Mouse (Mus musculus): Measurements from ENCODE around the gene Zfp580. TPM values are rescaled to one million over a fixed set of nuclear protein-coding genes. Genes with fewer than 3 reads are reported as not detected.
"Not testable (repeated sequence)": the region's sequence is repeated elsewhere in the genome, so short reads cannot be mapped to it uniquely, and the experiment has no call there.

The Zfp580 gene
- 14.7 and 17.8 TPM in 2 replicates for polyA plus RNA-seq (2014; fragmentation: Nextera tagmentation; extraction: Ambion mirVana)

DNA sequence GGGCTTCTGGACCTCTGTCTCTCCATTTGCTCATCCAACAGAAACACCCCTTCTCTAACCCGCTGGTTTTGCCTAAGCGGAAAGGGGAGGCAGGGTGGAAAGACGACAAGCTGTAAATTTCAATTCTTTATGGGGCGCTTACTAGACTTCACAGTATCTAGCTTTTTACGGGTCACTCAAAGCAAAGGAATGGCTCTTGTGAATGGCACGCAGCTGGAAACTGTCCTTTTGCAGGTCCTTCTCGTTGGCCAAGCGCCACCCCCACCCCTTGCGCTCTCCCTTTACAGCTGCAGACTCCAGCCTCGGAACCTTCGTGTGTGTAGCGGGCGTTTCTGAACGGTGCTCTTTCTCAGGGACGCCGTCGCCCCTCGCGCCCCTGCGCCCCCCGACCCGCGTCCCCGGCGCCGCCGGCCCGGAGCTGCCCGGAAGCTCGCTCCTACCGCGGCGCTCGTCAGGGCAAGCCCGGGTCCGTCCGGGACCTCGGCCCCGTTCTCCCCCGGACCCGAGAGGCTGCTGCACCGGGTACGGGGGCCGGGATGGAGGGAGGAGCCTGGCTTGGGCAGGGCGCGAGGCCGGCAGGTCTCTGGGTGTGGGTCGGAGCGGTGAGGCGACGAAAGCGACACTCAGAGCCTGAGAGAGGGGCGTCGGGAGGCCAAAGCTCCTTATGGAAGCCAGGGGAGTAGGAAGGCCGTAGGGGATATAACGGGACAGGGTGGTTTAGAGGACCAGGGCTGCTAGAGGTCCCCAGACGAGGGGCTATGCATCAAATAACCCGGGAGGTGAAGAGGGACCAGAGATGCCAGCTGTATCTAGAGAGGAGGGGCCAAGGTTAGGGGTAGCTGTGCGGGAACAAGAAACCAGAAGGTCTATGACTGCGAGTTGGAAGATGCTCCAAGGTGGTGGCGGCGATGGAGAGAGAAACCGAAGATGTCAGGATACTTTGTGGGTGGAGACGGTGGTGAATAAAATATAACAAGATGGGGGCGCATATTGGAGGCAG lies at the start of gene Zfp580:
Gene Zfp580, plus strand, starts transcription at position 346 of the 1,000 bp plus-strand sequence.
- Histone ChIP-seq H3K27me3 (ENCODE audit: control insufficient read depth, insufficient read depth, low read length) (peaks cover 46% of the 10 kb centered on the region), H3K9me3 (replicated peaks; ENCODE audit: control insufficient read depth, low read length) (no peaks in the 10 kb centered on the region), H3K4me2 (peak within 1 kb of the TSS; percentile 79), H3K9ac (ENCODE audit: low read depth, low read length) (peak within 1 kb of the TSS; percentile 86), H3K4me1 (ENCODE audit: control insufficient read depth, insufficient read depth, low read length) (peaks cover 16% of the 10 kb centered on the region), H3K36me3 (ENCODE audit: control insufficient read depth, insufficient read depth, low read length) (no peaks in the 10 kb centered on the region), H3K4me3 (ENCODE audit: low read depth, low read length) (peak within 1 kb of the TSS; percentile 80), H3K27ac (ENCODE audit: low read depth, low read length) (no peak within 1 kb of the TSS; the same call in 1 of the 2 replicates)
- peak; percentile 66 for ATAC-seq (replicated peaks; ENCODE audit: insufficient number of reproducible peaks, low FRiP score, low TSS enrichment)
- WGBS (ENCODE audit: insufficient replicate concordance), result under 1% methylated on average over 65 of the region's 65 CpGs

DNA sequence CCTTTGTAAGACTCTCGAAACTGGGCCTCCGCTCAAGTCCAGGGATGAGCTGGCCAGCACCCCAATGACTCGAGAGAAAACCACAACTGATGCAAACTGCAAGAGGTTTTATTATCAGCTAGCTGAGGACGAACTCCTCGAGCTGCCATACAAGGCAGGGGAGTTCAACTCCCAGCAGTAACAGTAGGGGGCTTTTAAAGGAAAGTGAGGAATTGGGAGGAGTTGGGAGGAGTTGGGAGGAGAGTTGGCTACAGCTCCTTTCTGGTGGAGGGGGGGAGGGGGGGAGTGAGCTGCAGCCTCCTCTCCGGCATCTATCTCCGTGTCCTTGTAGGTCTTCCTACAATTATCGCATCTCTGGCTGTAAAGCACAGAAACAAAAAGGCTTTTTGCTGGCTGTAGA lies 48.5 kb upstream of the Zfp580 start:
- not testable (repeated sequence) for H3K9ac ChIP-seq (ENCODE audit: low read depth, low read length); H3K27ac ChIP-seq (ENCODE audit: low read depth, low read length); H3K4me3 ChIP-seq (ENCODE audit: low read depth, low read length); H3K9me3 ChIP-seq (replicated peaks; ENCODE audit: control insufficient read depth, low read length); H3K27me3 ChIP-seq (ENCODE audit: control insufficient read depth, insufficient read depth, low read length); H3K4me2 ChIP-seq; ATAC-seq (replicated peaks; ENCODE audit: insufficient number of reproducible peaks, low FRiP score, low TSS enrichment); H3K4me1 ChIP-seq (ENCODE audit: control insufficient read depth, insufficient read depth, low read length)
- peaks cover 15% of the 10 kb centered on the region for H3K36me3 ChIP-seq (ENCODE audit: control insufficient read depth, insufficient read depth, low read length)
- WGBS (ENCODE audit: insufficient replicate concordance), result 69% methylated on average over 8 of the region's 8 CpGs

DNA sequence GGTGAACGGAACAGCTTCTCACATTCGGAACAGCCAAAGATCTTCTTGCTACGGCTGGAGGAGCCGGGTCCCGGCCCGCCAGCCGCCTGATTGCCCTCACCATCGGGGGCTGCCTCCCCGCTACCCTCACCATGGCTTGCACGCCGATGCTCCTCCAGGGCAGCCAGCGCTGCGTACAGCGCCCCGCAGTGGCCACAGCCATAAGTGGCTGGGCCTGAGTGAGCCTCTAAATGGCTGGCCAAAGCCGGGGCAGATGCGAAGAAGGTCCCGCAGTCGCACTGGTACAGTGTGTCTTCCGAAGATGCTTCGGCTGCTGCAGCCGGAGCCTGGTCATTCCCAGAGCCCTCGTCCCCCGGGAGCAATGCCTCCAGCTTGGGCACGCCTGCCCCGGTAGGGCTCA lies 43.1 kb upstream of the Zfp580 start:
- ATAC-seq (replicated peaks; ENCODE audit: insufficient number of reproducible peaks, low FRiP score, low TSS enrichment), result no peak
- 94% methylated on average over 26 of the region's 26 CpGs for WGBS (ENCODE audit: insufficient replicate concordance)
- no peak overlapping the region for H3K4me3 ChIP-seq (ENCODE audit: low read depth, low read length)
- no peaks in the 10 kb centered on the region for H3K9me3 ChIP-seq (replicated peaks; ENCODE audit: control insufficient read depth, low read length)
- H3K4me1 ChIP-seq (ENCODE audit: control insufficient read depth, insufficient read depth, low read length), result no peaks in the 10 kb centered on the region
- no peak overlapping the region for H3K9ac ChIP-seq (ENCODE audit: low read depth, low read length)
- no peaks in the 10 kb centered on the region for H3K27me3 ChIP-seq (ENCODE audit: control insufficient read depth, insufficient read depth, low read length)
- no peak overlapping the region for H3K27ac ChIP-seq (ENCODE audit: low read depth, low read length)
- H3K4me2 ChIP-seq, result no peak overlapping the region
- H3K36me3 ChIP-seq (ENCODE audit: control insufficient read depth, insufficient read depth, low read length), result peaks cover 57% of the 10 kb centered on the region

DNA sequence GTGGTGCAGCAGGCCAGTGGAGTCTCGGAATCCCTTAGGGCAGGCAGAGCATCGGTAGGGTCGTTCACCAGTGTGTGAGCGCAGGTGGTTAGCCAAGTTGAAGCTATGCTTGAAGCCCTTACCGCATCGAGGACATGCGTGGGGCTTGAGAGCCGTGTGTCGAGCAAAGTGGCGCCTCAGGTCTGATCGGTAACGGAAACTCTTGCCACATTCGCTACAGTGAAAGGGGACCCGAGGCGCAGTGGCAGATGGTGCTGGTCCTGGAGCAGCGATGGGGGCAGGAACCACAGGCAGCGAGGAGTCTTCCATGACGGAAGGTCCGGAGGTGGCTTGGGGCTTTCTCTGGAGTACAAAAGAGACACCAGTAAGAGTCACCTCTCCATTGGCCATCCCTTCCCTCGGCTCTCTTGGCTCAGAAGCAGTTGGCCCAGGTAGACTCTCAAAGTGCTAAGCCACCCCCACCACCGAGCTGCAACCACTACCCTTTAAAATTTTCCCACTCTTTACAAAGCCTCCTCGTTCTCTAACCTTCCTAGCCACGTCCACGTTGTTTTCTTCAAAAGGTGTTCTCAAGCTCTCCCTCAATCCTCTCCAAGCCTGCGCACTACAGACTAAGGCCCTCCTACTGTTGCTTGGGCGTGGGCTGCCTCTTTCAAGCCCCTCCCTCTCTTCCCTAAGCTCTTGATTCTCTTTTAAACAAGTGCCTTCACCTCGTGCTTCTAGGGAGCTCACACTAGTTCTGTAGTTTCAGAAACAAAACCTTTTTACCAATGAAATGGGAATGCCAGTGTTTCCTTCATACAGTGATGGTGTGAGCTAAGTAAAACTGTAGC lies 38.4 kb upstream of the Zfp580 start:
- Histone ChIP-seq H3K27me3 (ENCODE audit: control insufficient read depth, insufficient read depth, low read length) (no peaks in the 10 kb centered on the region), H3K4me2 (no peak overlapping the region), H3K36me3 (ENCODE audit: control insufficient read depth, insufficient read depth, low read length) (peaks cover 42% of the 10 kb centered on the region), H3K9ac (ENCODE audit: low read depth, low read length) (no peak overlapping the region), H3K4me1 (ENCODE audit: control insufficient read depth, insufficient read depth, low read length) (0 out of 2 replicates have a peak, but pooled peaks cover 2% of the 10 kb centered on the region), H3K4me3 (ENCODE audit: low read depth, low read length) (no peak overlapping the region), H3K9me3 (replicated peaks; ENCODE audit: control insufficient read depth, low read length) (no peaks in the 10 kb centered on the region), H3K27ac (ENCODE audit: low read depth, low read length) (no peak overlapping the region)
- WGBS (ENCODE audit: insufficient replicate concordance), result 90% methylated on average over 27 of the region's 27 CpGs
- no peak for ATAC-seq (replicated peaks; ENCODE audit: insufficient number of reproducible peaks, low FRiP score, low TSS enrichment)

DNA sequence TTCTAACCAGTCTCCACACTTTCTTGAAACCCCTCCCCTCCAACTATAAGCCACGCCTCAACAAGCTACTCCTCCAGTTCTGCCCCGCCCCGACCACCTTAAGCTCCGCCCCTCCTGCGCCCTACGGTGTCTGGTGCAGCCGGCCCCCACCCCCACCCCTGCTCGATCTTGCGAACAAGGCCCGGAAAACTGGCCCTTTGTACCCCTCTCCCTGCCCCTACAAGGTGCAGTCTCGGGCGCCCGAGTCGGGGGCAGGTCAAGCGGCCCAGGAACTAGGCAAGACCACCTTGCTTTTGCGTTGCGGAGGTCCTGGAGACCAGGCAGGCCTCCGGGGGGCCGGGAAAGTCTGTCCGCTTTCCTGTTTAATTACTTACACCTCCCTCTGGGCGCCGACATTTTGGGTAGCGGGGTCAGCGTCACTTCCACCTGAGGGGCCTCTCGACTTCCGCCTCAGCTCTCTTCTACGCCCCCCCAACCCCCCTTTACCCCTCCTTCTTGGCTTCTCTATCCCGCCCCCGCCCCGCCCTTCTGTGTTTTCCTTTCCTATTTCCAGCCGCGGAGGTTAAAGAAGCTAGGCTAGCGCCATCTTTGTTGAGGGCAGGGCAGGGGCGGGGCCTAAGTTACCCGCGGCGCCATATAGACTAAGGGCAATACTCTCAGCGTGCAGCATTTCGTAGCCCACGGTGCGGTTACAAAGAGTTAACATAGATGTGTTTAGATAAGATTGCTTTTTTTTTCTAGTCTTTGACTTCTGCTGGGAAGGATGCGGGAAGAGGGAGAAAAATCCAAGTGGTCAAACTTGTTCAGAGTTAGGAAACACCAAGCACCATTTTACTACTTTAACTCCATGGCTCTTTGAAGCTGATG lies 36.9 kb upstream of the Zfp580 start, which contains the start of the genes Zfp524 and Fiz1:
Gene Zfp524, plus strand, starts transcription at position 165 of the 867 bp plus-strand sequence.
Gene Fiz1, minus strand, starts transcription at position 447 of the 867 bp plus-strand sequence.
- peak within 1 kb of the TSS; percentile 78 for H3K4me2 ChIP-seq
- peak; percentile 81 for ATAC-seq (replicated peaks; ENCODE audit: insufficient number of reproducible peaks, low FRiP score, low TSS enrichment)
- peak within 1 kb of the TSS; percentile 83 for H3K4me3 ChIP-seq (ENCODE audit: low read depth, low read length)
- peak within 1 kb of the TSS; percentile 96 for H3K9ac ChIP-seq (ENCODE audit: low read depth, low read length)
- H3K36me3 ChIP-seq (ENCODE audit: control insufficient read depth, insufficient read depth, low read length), result peaks cover 26% of the 10 kb centered on the region
- H3K27me3 ChIP-seq (ENCODE audit: control insufficient read depth, insufficient read depth, low read length), result no peaks in the 10 kb centered on the region
- 0 out of 2 replicates have a peak, but pooled peaks cover 2% of the 10 kb centered on the region for H3K4me1 ChIP-seq (ENCODE audit: control insufficient read depth, insufficient read depth, low read length)
- WGBS (ENCODE audit: insufficient replicate concordance), result 0% methylated on average over 42 of the region's 42 CpGs
- peak within 1 kb of the TSS; percentile 99 for H3K27ac ChIP-seq (ENCODE audit: low read depth, low read length)
- H3K9me3 ChIP-seq (replicated peaks; ENCODE audit: control insufficient read depth, low read length), result no peaks in the 10 kb centered on the region

DNA sequence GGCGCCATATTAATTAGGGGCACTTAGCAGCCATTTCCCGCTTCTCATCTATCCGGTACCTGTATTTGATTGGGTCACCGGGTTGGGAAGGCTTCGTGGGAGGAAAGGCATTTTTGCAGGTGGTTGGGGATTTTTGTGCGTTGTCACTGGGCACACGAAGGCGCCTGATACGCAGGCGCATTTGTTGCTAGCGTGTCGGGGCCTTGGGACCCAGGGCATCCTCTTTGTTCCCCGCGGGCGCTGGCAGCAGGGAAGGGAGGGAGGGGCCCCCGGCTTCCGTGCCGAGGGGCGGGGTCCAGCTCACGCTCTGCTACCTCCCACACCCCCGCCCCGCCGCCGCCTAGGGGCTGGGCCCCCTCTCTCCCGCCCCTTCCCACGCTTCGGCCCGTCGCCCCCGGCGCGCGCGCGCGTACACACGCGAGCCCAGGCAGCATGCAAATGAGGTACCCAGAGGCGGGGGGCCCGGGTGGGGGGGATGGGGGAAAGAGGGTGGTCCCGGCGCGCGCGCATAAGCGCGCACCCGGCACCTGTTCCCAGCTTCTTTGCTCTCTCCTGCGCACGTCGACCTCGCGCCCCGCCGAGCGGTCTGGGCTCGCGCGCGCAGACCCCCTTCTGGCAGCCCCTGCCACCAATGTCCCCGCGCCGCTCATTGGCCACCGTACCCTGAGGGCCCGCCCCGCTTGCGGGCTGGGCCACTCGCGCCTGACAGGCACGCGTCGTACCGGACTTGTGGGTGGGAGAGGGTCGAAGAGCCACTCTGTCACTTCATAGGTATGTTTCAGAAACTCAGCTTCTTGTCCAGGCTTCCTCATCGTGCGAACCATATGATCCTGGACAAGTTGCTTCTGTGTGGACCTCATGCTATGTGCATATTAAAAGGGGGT lies 36.0 kb upstream of the Zfp580 start, which contains the start of gene Gm44973:
Gene Gm44973, plus strand, starts transcription at position 379 of the 884 bp plus-strand sequence.
- H3K4me1 ChIP-seq (ENCODE audit: control insufficient read depth, insufficient read depth, low read length), result 0 out of 2 replicates have a peak, but pooled peaks cover 2% of the 10 kb centered on the region
- H3K27me3 ChIP-seq (ENCODE audit: control insufficient read depth, insufficient read depth, low read length), result no peaks in the 10 kb centered on the region
- H3K4me3 ChIP-seq (ENCODE audit: low read depth, low read length), result peak within 1 kb of the TSS; percentile 83
- H3K4me2 ChIP-seq, result peak within 1 kb of the TSS; percentile 78
- no peaks in the 10 kb centered on the region for H3K9me3 ChIP-seq (replicated peaks; ENCODE audit: control insufficient read depth, low read length)
- ATAC-seq (replicated peaks; ENCODE audit: insufficient number of reproducible peaks, low FRiP score, low TSS enrichment), result peak; percentile 82
- H3K9ac ChIP-seq (ENCODE audit: low read depth, low read length), result peak within 1 kb of the TSS; percentile 96
- H3K36me3 ChIP-seq (ENCODE audit: control insufficient read depth, insufficient read depth, low read length), result peaks cover 18% of the 10 kb centered on the region
- peak within 1 kb of the TSS; percentile 99 for H3K27ac ChIP-seq (ENCODE audit: low read depth, low read length)
- WGBS (ENCODE audit: insufficient replicate concordance), result 1% methylated on average over 72 of the region's 76 CpGs

DNA sequence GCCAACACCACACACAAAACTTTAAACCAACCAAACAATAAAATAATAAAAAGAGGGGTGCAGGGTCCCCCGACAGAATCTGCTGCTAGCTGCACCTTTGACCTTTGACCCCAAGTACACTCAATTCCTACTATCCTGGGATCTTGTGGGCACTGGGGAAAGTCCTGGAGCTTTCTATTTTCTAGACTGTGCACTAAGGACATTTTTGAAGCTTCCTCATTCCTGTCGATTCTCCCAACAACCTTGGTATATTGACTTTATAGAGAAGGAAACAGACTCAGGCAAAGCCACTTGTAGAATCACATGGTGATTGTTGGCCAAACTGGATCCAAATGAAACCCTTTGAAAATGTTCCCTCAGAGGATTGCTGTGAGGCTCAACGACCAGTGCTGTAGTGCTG lies 35.3 kb upstream of the Zfp580 start:
- no peak for ATAC-seq (replicated peaks; ENCODE audit: insufficient number of reproducible peaks, low FRiP score, low TSS enrichment)
- peaks cover 12% of the 10 kb centered on the region for H3K36me3 ChIP-seq (ENCODE audit: control insufficient read depth, insufficient read depth, low read length)
- H3K4me3 ChIP-seq (ENCODE audit: low read depth, low read length), result peak overlapping the region; percentile 83
- H3K27me3 ChIP-seq (ENCODE audit: control insufficient read depth, insufficient read depth, low read length), result no peaks in the 10 kb centered on the region
- H3K9ac ChIP-seq (ENCODE audit: low read depth, low read length), result peak overlapping the region; percentile 96
- peak overlapping the region; percentile 78 for H3K4me2 ChIP-seq
- H3K9me3 ChIP-seq (replicated peaks; ENCODE audit: control insufficient read depth, low read length), result no peaks in the 10 kb centered on the region
- peaks cover 4% of the 10 kb centered on the region; the same call in 1 of the 2 replicates for H3K4me1 ChIP-seq (ENCODE audit: control insufficient read depth, insufficient read depth, low read length)
- peak overlapping the region; percentile 99 for H3K27ac ChIP-seq (ENCODE audit: low read depth, low read length)
- 67% methylated on average over 3 of the region's 3 CpGs for WGBS (ENCODE audit: insufficient replicate concordance)
